Mouse (Mus musculus): ENCODE data around the gene Fnip2. TPM values are rescaled to one million over a fixed set of nuclear protein-coding genes. Genes with fewer than 3 reads are reported as not detected.
A peak's percentile ranks its signal among the peaks of the same experiment; 100 is the strongest.

The Fnip2 gene
- polyA plus RNA-seq, 1 experiment from 2014 or later: 9.7 TPM

- 79% methylated on average over 9 of the region's 9 CpGs for WGBS
- DNase-seq (ENCODE audit: low spot score): no peak
These were observed 8.4 kb downstream of the Fnip2 start for GRCm38 (mm10) chr3:79559021-79559772.

GRCm38 (mm10) chr3:79555061-79555460, 12.5 kb downstream of the Fnip2 start:
- no peak overlapping the region for H3K4me3 ChIP-seq (ENCODE audit: low read depth, low read length)
- H3K9me3 ChIP-seq (ENCODE audit: control insufficient read depth, low read length): no peaks in the 10 kb centered on the region
- no peak for ATAC-seq (replicated peaks; ENCODE audit: low FRiP score)
- no peak overlapping the region for H3K9ac ChIP-seq (ENCODE audit: low read depth, low read length)
- H3K36me3 ChIP-seq (ENCODE audit: control insufficient read depth, insufficient read depth, low read length): no peaks in the 10 kb centered on the region
- no peak overlapping the region for H3K27ac ChIP-seq (ENCODE audit: low read depth, low read length)
- no peaks in the 10 kb centered on the region for H3K27me3 ChIP-seq (replicated peaks; ENCODE audit: control insufficient read depth, insufficient read depth, low read length)
- WGBS: 81% methylated on average over 6 of the region's 6 CpGs
- H3K4me2 ChIP-seq: no peak overlapping the region
- no peaks in the 10 kb centered on the region for H3K4me1 ChIP-seq (replicated peaks; ENCODE audit: control insufficient read depth, insufficient read depth, low read length)
- no peak for DNase-seq (ENCODE audit: low spot score)

More at GRCm38 (mm10) chr3:79559021-79559772, 8.4 kb downstream of the Fnip2 start:
- 0 out of 2 replicates have a peak overlapping the region, but pooled peaks have one; percentile 5 for H3K27ac ChIP-seq (ENCODE audit: low read depth, low read length)
- H3K9me3 ChIP-seq (ENCODE audit: control insufficient read depth, low read length): no peaks in the 10 kb centered on the region
- no peak for ATAC-seq (replicated peaks; ENCODE audit: low FRiP score)
- no peaks in the 10 kb centered on the region for H3K4me1 ChIP-seq (replicated peaks; ENCODE audit: control insufficient read depth, insufficient read depth, low read length)
- no peaks in the 10 kb centered on the region for H3K27me3 ChIP-seq (replicated peaks; ENCODE audit: control insufficient read depth, insufficient read depth, low read length)
- H3K4me2 ChIP-seq: no peak overlapping the region
- H3K36me3 ChIP-seq (ENCODE audit: control insufficient read depth, insufficient read depth, low read length): no peaks in the 10 kb centered on the region
- no peak overlapping the region for H3K9ac ChIP-seq (ENCODE audit: low read depth, low read length)
- H3K4me3 ChIP-seq (ENCODE audit: low read depth, low read length): no peak overlapping the region

GRCm38 (mm10) chr3:79553779-79554178, 13.8 kb downstream of the Fnip2 start:
- no peaks in the 10 kb centered on the region for H3K36me3 ChIP-seq (ENCODE audit: control insufficient read depth, insufficient read depth, low read length)
- H3K4me1 ChIP-seq (replicated peaks; ENCODE audit: control insufficient read depth, insufficient read depth, low read length): 0 out of 2 replicates have a peak, but pooled peaks cover 3% of the 10 kb centered on the region
- no peak for ATAC-seq (replicated peaks; ENCODE audit: low FRiP score)
- no peak overlapping the region for H3K9ac ChIP-seq (ENCODE audit: low read depth, low read length)
- H3K27me3 ChIP-seq (replicated peaks; ENCODE audit: control insufficient read depth, insufficient read depth, low read length): no peaks in the 10 kb centered on the region
- no peak overlapping the region for H3K4me2 ChIP-seq
- 91% methylated on average over 3 of the region's 3 CpGs for WGBS
- DNase-seq (ENCODE audit: low spot score): no peak
- H3K27ac ChIP-seq (ENCODE audit: low read depth, low read length): no peak overlapping the region
- no peak overlapping the region for H3K4me3 ChIP-seq (ENCODE audit: low read depth, low read length)
- H3K9me3 ChIP-seq (ENCODE audit: control insufficient read depth, low read length): no peaks in the 10 kb centered on the region

GRCm38 (mm10) chr3:79551826-79552552, 15.6 kb downstream of the Fnip2 start:
- Histone ChIP-seq H3K4me3 (ENCODE audit: low read depth, low read length) (no peak overlapping the region), H3K27me3 (replicated peaks; ENCODE audit: control insufficient read depth, insufficient read depth, low read length) (no peaks in the 10 kb centered on the region), H3K4me2 (no peak overlapping the region), H3K36me3 (ENCODE audit: control insufficient read depth, insufficient read depth, low read length) (no peaks in the 10 kb centered on the region), H3K9me3 (ENCODE audit: control insufficient read depth, low read length) (no peaks in the 10 kb centered on the region), H3K27ac (ENCODE audit: low read depth, low read length) (no peak overlapping the region), H3K4me1 (replicated peaks; ENCODE audit: control insufficient read depth, insufficient read depth, low read length) (0 out of 2 replicates have a peak, but pooled peaks cover 3% of the 10 kb centered on the region), H3K9ac (ENCODE audit: low read depth, low read length) (no peak overlapping the region)
- WGBS: 88% methylated on average over 9 of the region's 10 CpGs
- ATAC-seq (replicated peaks; ENCODE audit: low FRiP score): no peak
- no peak for DNase-seq (ENCODE audit: low spot score)

- Histone ChIP-seq H3K9ac (ENCODE audit: low read depth, low read length) (no peak overlapping the region), H3K27me3 (replicated peaks; ENCODE audit: control insufficient read depth, insufficient read depth, low read length) (no peaks in the 10 kb centered on the region), H3K9me3 (ENCODE audit: control insufficient read depth, low read length) (no peaks in the 10 kb centered on the region), H3K4me3 (ENCODE audit: low read depth, low read length) (no peak overlapping the region), H3K4me2 (no peak overlapping the region), H3K4me1 (replicated peaks; ENCODE audit: control insufficient read depth, insufficient read depth, low read length) (0 out of 2 replicates have a peak, but pooled peaks cover 3% of the 10 kb centered on the region), H3K36me3 (ENCODE audit: control insufficient read depth, insufficient read depth, low read length) (no peaks in the 10 kb centered on the region), H3K27ac (ENCODE audit: low read depth, low read length) (no peak overlapping the region)
- 93% methylated on average over 8 of the region's 8 CpGs for WGBS
- ATAC-seq (replicated peaks; ENCODE audit: low FRiP score) (no peak), DNase-seq (ENCODE audit: low spot score) (no peak)
These were observed 17.7 kb downstream of the Fnip2 start for GRCm38 (mm10) chr3:79549751-79550393.

- H3K4me1 ChIP-seq (replicated peaks; ENCODE audit: control insufficient read depth, insufficient read depth, low read length): 0 out of 2 replicates have a peak, but pooled peaks cover 3% of the 10 kb centered on the region
- no peak for ATAC-seq (replicated peaks; ENCODE audit: low FRiP score)
- H3K9ac ChIP-seq (ENCODE audit: low read depth, low read length): no peak overlapping the region
- H3K36me3 ChIP-seq (ENCODE audit: control insufficient read depth, insufficient read depth, low read length): no peaks in the 10 kb centered on the region
- no peak overlapping the region for H3K4me3 ChIP-seq (ENCODE audit: low read depth, low read length)
- DNase-seq (ENCODE audit: low spot score): no peak
- 71% methylated on average over 17 of the region's 17 CpGs for WGBS
- no peaks in the 10 kb centered on the region for H3K9me3 ChIP-seq (ENCODE audit: control insufficient read depth, low read length)
- no peaks in the 10 kb centered on the region for H3K27me3 ChIP-seq (replicated peaks; ENCODE audit: control insufficient read depth, insufficient read depth, low read length)
- H3K27ac ChIP-seq (ENCODE audit: low read depth, low read length): no peak overlapping the region
- H3K4me2 ChIP-seq: no peak overlapping the region
These were observed 18.7 kb downstream of the Fnip2 start for GRCm38 (mm10) chr3:79548681-79549437.

- no peak overlapping the region for H3K4me3 ChIP-seq (ENCODE audit: low read depth, low read length)
- no peak overlapping the region for H3K4me2 ChIP-seq
- H3K4me1 ChIP-seq (replicated peaks; ENCODE audit: control insufficient read depth, insufficient read depth, low read length): peaks cover 23% of the 10 kb centered on the region
- peak; percentile 50 for DNase-seq (ENCODE audit: low spot score)
- H3K27ac ChIP-seq (ENCODE audit: low read depth, low read length): peak overlapping the region; percentile 8; the same call in 1 of the 2 replicates
- H3K9ac ChIP-seq (ENCODE audit: low read depth, low read length): no peak overlapping the region; the same call in 1 of the 2 replicates
- H3K27me3 ChIP-seq (replicated peaks; ENCODE audit: control insufficient read depth, insufficient read depth, low read length): no peaks in the 10 kb centered on the region
- peak; percentile 74 for ATAC-seq (replicated peaks; ENCODE audit: low FRiP score)
- WGBS: 29% methylated on average over 6 of the region's 6 CpGs
- no peaks in the 10 kb centered on the region for H3K9me3 ChIP-seq (ENCODE audit: control insufficient read depth, low read length)
- no peaks in the 10 kb centered on the region for H3K36me3 ChIP-seq (ENCODE audit: control insufficient read depth, insufficient read depth, low read length)
These were observed 25.0 kb downstream of the Fnip2 start for GRCm38 (mm10) chr3:79542585-79542984.

- no peaks in the 10 kb centered on the region for H3K9me3 ChIP-seq (ENCODE audit: control insufficient read depth, low read length)
- no peak overlapping the region for H3K27ac ChIP-seq (ENCODE audit: low read depth, low read length)
- DNase-seq (ENCODE audit: low spot score): no peak
- H3K4me1 ChIP-seq (replicated peaks; ENCODE audit: control insufficient read depth, insufficient read depth, low read length): peaks cover 33% of the 10 kb centered on the region
- H3K4me3 ChIP-seq (ENCODE audit: low read depth, low read length): no peak overlapping the region
- no peaks in the 10 kb centered on the region for H3K36me3 ChIP-seq (ENCODE audit: control insufficient read depth, insufficient read depth, low read length)
- no peak overlapping the region for H3K9ac ChIP-seq (ENCODE audit: low read depth, low read length)
- H3K27me3 ChIP-seq (replicated peaks; ENCODE audit: control insufficient read depth, insufficient read depth, low read length): no peaks in the 10 kb centered on the region
- no peak overlapping the region for H3K4me2 ChIP-seq
- ATAC-seq (replicated peaks; ENCODE audit: low FRiP score): no peak
These were observed 27.9 kb downstream of the Fnip2 start for GRCm38 (mm10) chr3:79539656-79540055.
